Mouse (Mus musculus): ENCODE results near the gene Wars2. TPM values are rescaled to one million over a fixed set of nuclear protein-coding genes. Genes with fewer than 3 reads are reported as not detected.

The Wars2 gene
- polyA plus RNA-seq, 1 experiment from 2014 or later: 7.9 TPM

DNA sequence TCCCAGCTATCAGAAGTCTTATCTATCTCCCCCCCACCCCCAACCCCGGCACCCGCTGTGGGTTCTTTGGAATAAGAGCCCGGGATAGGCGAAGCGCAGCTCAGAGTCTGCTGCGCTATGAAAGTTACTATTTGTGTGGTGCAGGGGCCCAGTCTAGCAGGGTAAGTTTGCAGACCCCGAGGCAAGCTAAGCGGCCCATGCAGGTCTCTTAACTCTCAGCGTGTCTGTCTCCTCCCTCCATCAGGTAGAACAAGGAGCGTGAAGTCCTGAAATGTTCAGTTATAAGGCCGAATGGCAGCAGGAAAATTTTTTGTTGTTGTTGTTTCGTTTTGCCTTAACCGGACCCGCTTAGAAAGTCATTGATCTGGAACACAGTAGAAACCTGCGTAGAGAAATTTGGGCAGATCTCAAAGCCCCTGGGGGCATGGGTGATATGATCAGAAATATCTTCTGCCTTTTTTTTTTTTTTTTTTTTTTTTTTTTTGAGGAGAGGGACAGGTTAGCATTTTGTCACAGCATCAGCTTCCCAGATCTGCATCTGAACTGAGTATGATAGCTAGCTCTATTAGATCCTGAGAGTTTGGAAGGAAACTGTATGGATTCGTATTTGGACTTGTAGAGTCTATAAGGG lies 111.7 kb downstream of the Wars2 start:
- ATAC-seq: no peak
- WGBS: 3% methylated on average over 16 of the region's 16 CpGs
- H3K27ac ChIP-seq (ENCODE audit: low read length): no peak overlapping the region
- 0 out of 2 replicates have a peak, but pooled peaks cover 6% of the 10 kb centered on the region for H3K9me3 ChIP-seq (ENCODE audit: control insufficient read depth, low read length)
- H3K4me3 ChIP-seq (ENCODE audit: low read length): no peak overlapping the region
- H3K4me1 ChIP-seq (ENCODE audit: control insufficient read depth, insufficient read depth, low read length): peaks cover 16% of the 10 kb centered on the region
- H3K36me3 ChIP-seq (ENCODE audit: control insufficient read depth, insufficient read depth, low read length): no peaks in the 10 kb centered on the region
- no peak overlapping the region for H3K9ac ChIP-seq (ENCODE audit: low read depth, low read length)
- H3K4me2 ChIP-seq (ENCODE audit: low read depth, low read length): no peak overlapping the region
- H3K27me3 ChIP-seq (replicated peaks; ENCODE audit: control insufficient read depth, insufficient read depth, low read length): peaks cover 91% of the 10 kb centered on the region

DNA sequence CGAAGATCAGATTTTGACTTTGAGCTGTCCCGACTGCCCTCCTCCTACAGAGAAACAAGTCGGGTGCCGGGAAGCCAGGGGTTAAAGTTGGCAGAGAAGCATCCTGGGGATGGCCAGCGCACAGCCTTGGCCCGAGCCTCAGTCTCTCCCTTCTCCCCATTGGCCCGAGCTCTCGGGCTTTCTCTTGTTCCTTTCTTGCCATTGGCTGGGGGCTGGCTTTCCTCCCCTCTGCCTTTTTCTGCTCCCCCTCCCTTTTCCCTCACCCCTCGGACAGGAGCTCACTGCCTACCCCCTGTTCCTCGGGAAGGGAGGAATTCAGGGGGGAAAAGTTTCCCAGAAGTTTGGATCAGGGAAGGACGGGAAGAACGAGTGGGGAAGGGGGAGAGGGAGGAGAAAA lies 112.2 kb downstream of the Wars2 start:
- 0% methylated on average over 12 of the region's 12 CpGs for WGBS
- Histone ChIP-seq H3K9ac (ENCODE audit: low read depth, low read length) (no peak overlapping the region), H3K36me3 (ENCODE audit: control insufficient read depth, insufficient read depth, low read length) (no peaks in the 10 kb centered on the region), H3K4me3 (ENCODE audit: low read length) (no peak overlapping the region), H3K4me2 (ENCODE audit: low read depth, low read length) (peak overlapping the region; percentile 72), H3K27me3 (replicated peaks; ENCODE audit: control insufficient read depth, insufficient read depth, low read length) (peaks cover 91% of the 10 kb centered on the region), H3K4me1 (ENCODE audit: control insufficient read depth, insufficient read depth, low read length) (peaks cover 16% of the 10 kb centered on the region), H3K9me3 (ENCODE audit: control insufficient read depth, low read length) (0 out of 2 replicates have a peak, but pooled peaks cover 6% of the 10 kb centered on the region), H3K27ac (ENCODE audit: low read length) (no peak overlapping the region)
- ATAC-seq: no peak

DNA sequence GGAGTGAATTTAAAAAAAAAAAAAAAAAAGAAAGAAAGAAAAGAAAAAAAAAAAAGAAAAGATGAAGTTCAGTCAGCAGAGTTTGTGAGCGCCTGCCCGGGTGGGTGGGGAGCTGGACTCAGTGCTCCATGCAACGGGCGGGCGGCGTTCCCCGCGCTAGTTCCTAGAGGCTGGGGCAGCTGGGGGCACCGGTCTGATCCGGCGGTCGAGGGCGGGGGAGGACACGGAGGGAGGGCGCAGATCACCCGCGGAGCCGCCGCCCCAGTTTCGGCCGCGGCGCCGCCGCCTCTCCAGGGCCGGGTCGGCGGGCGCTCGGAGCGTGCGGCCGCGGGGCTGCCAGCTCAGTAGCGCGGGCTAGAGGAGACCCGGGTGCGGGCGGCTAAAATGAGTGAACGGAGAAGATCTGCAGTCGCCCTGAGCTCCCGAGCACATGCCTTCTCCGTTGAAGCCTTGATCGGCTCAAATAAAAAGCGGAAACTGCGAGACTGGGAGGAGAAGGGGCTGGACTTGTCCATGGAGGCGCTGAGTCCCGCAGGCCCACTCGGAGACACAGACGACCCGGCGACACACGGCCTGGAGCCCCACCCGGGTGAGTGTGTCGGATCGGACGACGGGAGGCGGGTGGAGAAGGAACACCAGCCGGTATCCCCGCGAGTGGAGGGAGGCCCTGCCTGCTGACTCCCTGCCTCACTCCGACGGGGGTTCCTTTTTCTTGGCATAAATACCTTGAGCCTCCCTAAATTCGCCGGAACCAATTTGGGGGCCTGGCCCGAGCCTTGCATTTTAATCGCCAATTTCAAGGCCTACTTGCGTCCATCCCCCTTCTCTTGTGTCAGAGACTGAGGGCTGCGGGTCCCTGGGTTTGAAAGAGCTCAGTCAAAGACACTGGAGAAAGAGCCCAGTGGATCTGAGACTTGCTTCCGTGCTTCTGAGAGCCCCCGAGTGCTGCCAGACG lies 112.9 kb downstream of the Wars2 start:
- Histone ChIP-seq H3K27ac (ENCODE audit: low read length) (no peak overlapping the region), H3K9me3 (ENCODE audit: control insufficient read depth, low read length) (0 out of 2 replicates have a peak, but pooled peaks cover 6% of the 10 kb centered on the region), H3K4me3 (ENCODE audit: low read length) (peak overlapping the region; percentile 49), H3K4me2 (ENCODE audit: low read depth, low read length) (peak overlapping the region; percentile 72), H3K9ac (ENCODE audit: low read depth, low read length) (peak overlapping the region; percentile 35; the same call in 1 of the 2 replicates), H3K36me3 (ENCODE audit: control insufficient read depth, insufficient read depth, low read length) (no peaks in the 10 kb centered on the region), H3K27me3 (replicated peaks; ENCODE audit: control insufficient read depth, insufficient read depth, low read length) (peaks cover 94% of the 10 kb centered on the region), H3K4me1 (ENCODE audit: control insufficient read depth, insufficient read depth, low read length) (peaks cover 16% of the 10 kb centered on the region)
- ATAC-seq: peak; percentile 50
- WGBS: under 1% methylated on average over 73 of the region's 73 CpGs

DNA sequence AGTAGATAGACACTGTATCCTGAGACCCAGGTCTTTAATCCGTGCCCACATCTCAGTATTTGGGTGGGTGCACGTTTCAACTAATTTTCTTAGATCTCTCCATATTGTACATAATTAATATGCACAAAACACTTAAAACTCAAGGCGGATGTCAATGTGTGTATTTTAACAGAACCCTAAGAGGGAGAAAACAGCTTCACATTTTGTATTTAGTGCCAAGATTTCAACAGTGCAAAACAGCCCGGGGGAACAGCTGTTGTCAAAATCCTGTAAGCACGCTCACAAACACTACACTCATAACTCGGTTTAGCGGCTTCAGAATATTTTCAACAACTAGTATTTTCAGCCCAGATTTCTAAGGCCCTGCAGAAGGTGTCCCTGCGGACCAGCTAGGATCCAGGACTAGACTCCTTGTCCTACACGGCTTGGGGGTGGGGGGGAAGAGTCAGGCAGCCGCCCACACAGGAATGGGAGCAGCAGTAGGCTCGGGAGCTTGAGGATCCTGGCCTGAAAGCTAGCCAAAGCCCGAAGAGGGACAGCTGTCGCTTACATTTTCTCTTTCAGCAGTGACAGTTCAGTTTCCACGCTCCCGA lies 113.8 kb downstream of the Wars2 start:
- H3K4me2 ChIP-seq (ENCODE audit: low read depth, low read length): no peak overlapping the region
- no peaks in the 10 kb centered on the region for H3K36me3 ChIP-seq (ENCODE audit: control insufficient read depth, insufficient read depth, low read length)
- peaks cover 93% of the 10 kb centered on the region for H3K27me3 ChIP-seq (replicated peaks; ENCODE audit: control insufficient read depth, insufficient read depth, low read length)
- peaks cover 16% of the 10 kb centered on the region for H3K4me1 ChIP-seq (ENCODE audit: control insufficient read depth, insufficient read depth, low read length)
- H3K9me3 ChIP-seq (ENCODE audit: control insufficient read depth, low read length): 0 out of 2 replicates have a peak, but pooled peaks cover 6% of the 10 kb centered on the region
- no peak for ATAC-seq
- 2% methylated on average over 15 of the region's 15 CpGs for WGBS
- no peak overlapping the region for H3K27ac ChIP-seq (ENCODE audit: low read length)
- no peak overlapping the region for H3K9ac ChIP-seq (ENCODE audit: low read depth, low read length)
- H3K4me3 ChIP-seq (ENCODE audit: low read length): no peak overlapping the region

DNA sequence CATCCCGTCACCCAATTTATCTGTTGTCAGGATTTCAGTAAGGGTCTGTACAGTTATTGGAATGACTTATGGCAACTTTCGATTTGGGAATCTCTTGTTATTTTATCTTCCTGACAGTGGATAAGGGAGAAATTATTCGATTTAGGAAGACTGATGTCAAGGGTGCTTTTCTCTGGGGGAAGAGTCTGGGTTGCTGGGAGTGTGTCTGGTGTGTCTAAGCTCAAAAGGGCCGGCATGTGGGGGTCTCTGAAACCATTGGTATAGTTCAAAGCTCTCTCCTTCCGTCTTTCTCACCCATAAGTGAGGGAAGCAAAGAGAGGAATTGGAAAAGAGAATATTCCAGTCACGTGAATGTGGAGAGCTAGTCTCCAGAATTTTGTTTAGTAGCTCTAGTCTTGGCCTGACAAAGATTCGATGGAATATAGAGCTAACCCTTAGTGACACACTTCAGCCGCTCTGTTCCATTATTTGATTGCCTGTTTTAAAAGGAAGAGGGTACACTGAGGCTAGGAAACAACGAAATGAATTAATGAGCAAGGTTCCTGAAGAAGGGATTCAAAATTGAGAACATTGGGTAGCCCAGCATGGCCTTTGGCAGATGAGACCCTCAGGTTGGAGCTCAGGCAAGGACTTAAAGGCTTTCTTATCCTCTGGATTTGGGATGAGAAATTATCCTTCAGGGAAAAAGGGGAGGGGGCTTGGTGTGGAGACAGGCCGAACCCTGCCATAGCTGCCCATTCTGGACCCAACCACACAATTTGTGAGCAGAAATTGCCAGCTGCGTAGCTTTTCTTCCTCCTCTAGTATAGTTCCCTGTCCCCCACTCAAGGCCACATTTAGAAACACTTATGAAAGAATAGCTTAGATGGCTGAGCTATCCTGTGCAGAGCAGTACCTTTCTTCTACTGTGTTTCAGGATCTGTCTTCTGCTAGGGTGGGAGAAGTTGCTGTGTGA lies 114.8 kb downstream of the Wars2 start:
- Histone ChIP-seq H3K9ac (ENCODE audit: low read depth, low read length) (no peak overlapping the region), H3K4me2 (ENCODE audit: low read depth, low read length) (no peak overlapping the region), H3K27me3 (replicated peaks; ENCODE audit: control insufficient read depth, insufficient read depth, low read length) (peaks cover 89% of the 10 kb centered on the region), H3K4me1 (ENCODE audit: control insufficient read depth, insufficient read depth, low read length) (peaks cover 16% of the 10 kb centered on the region), H3K9me3 (ENCODE audit: control insufficient read depth, low read length) (0 out of 2 replicates have a peak, but pooled peaks cover 6% of the 10 kb centered on the region), H3K4me3 (ENCODE audit: low read length) (no peak overlapping the region), H3K27ac (ENCODE audit: low read length) (no peak overlapping the region), H3K36me3 (ENCODE audit: control insufficient read depth, insufficient read depth, low read length) (no peaks in the 10 kb centered on the region)
- ATAC-seq: no peak
- WGBS: 8% methylated on average over 11 of the region's 11 CpGs

DNA sequence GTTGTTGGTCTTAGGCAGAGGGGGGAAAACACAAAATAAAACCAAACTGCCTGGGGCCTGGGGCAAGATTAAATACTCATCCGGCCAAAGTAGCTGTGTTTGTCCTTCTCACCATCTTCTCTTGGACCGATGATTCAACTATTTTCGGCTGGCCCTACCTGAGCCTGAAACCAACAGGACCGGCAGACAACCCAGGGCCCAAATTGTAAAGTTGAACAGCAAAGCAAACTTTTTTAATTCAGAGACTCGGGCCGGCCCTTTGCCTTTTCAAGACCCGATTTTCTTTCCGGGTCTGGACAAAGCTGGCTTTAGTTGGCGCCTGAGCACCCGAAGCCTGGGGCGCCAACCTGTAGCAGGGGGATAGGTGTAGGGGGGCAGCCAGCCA lies 115.5 kb downstream of the Wars2 start:
- H3K4me3 ChIP-seq (ENCODE audit: low read length): no peak overlapping the region
- no peaks in the 10 kb centered on the region for H3K36me3 ChIP-seq (ENCODE audit: control insufficient read depth, insufficient read depth, low read length)
- H3K4me2 ChIP-seq (ENCODE audit: low read depth, low read length): no peak overlapping the region
- peaks cover 86% of the 10 kb centered on the region for H3K27me3 ChIP-seq (replicated peaks; ENCODE audit: control insufficient read depth, insufficient read depth, low read length)
- no peak overlapping the region for H3K9ac ChIP-seq (ENCODE audit: low read depth, low read length)
- no peak overlapping the region for H3K27ac ChIP-seq (ENCODE audit: low read length)
- 12% methylated on average over 11 of the region's 11 CpGs for WGBS
- H3K4me1 ChIP-seq (ENCODE audit: control insufficient read depth, insufficient read depth, low read length): peaks cover 16% of the 10 kb centered on the region
- no peak for ATAC-seq
- 0 out of 2 replicates have a peak, but pooled peaks cover 3% of the 10 kb centered on the region for H3K9me3 ChIP-seq (ENCODE audit: control insufficient read depth, low read length)

DNA sequence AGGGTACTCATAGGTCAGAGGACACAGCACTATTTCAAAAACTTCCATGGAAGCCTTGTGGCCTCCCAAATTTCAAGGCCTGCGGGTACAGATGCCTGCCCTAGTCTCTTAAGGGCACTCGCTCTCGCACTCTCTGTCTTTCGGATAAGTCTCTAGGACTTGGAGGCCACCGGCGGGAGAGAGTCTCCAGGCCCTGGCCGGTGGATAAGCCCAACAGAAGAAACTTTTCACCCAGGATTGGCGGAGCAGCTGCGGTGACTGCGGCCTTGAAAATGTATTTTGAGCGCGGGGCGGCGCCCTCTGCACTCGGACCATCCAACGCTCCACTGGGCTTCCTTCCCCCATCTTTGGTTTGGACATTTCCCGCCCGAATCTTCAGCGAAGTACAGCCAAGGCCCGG lies 115.9 kb downstream of the Wars2 start:
- Histone ChIP-seq H3K4me3 (ENCODE audit: low read length) (no peak overlapping the region), H3K4me1 (ENCODE audit: control insufficient read depth, insufficient read depth, low read length) (peaks cover 16% of the 10 kb centered on the region), H3K27me3 (replicated peaks; ENCODE audit: control insufficient read depth, insufficient read depth, low read length) (peaks cover 86% of the 10 kb centered on the region), H3K9ac (ENCODE audit: low read depth, low read length) (no peak overlapping the region), H3K4me2 (ENCODE audit: low read depth, low read length) (no peak overlapping the region), H3K36me3 (ENCODE audit: control insufficient read depth, insufficient read depth, low read length) (no peaks in the 10 kb centered on the region), H3K9me3 (ENCODE audit: control insufficient read depth, low read length) (0 out of 2 replicates have a peak, but pooled peaks cover 3% of the 10 kb centered on the region), H3K27ac (ENCODE audit: low read length) (no peak overlapping the region)
- WGBS: 3% methylated on average over 20 of the region's 20 CpGs
- no peak for ATAC-seq

DNA sequence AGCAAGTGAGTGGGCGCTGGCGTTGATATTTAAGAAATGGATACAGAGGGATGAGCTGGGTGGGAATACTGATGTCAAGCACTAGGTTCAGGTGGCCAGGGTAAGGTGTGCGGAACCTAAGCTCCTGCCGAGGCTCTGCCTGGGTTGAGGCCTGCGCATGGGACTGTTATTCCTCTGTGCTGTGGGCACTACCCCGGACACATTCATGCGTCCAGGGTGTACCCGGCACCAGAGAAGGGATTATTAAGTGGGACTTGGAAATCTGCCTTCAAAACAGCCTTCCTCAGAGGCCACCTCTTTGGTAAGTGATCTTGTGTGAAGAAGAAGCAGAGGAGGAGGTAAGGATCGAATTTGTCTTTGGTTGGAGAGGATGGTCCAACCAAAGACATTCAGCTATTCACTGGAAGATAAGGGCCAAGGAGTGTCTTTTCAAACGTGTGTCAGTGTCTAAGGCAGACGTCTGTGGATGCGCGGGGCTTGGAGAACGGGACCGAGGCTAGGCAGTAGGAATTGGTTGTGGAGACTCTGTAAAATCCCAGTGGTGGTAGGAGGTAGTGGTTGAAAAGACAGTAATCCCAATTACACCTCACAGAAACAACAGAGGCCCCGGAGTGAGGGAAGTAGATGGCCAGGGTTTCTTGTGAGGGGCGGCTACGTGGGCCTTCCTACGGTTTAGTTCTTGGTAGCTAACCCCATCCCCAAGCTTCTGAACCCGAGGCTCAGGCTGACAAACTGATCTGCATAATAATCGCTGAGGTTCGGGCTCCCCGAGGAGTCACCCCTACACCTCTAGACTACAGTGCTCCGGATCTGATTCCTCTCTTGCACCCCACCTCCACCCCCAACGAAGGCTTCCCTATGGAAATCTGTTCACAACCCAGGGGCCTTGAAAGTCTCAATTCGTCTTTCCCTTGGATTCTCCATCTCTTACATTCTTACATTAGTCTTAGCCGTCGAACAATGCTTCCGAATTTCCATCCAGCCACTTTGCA lies 117.0 kb downstream of the Wars2 start:
- ATAC-seq: no peak
- WGBS: 4% methylated on average over 29 of the region's 29 CpGs
- Histone ChIP-seq H3K27me3 (replicated peaks; ENCODE audit: control insufficient read depth, insufficient read depth, low read length) (peaks cover 85% of the 10 kb centered on the region), H3K27ac (ENCODE audit: low read length) (no peak overlapping the region), H3K4me2 (ENCODE audit: low read depth, low read length) (no peak overlapping the region), H3K9me3 (ENCODE audit: control insufficient read depth, low read length) (0 out of 2 replicates have a peak, but pooled peaks cover 3% of the 10 kb centered on the region), H3K36me3 (ENCODE audit: control insufficient read depth, insufficient read depth, low read length) (no peaks in the 10 kb centered on the region), H3K4me1 (ENCODE audit: control insufficient read depth, insufficient read depth, low read length) (peaks cover 16% of the 10 kb centered on the region), H3K4me3 (ENCODE audit: low read length) (no peak overlapping the region), H3K9ac (ENCODE audit: low read depth, low read length) (no peak overlapping the region)

Data from intestine, embryonic 16.5 days (tissue).